Mouse (Mus musculus) liver (tissue): Measurements from ENCODE around the gene Vmn1r163.
"Not testable (repeated sequence)": the region's sequence is repeated elsewhere in the genome, so short reads cannot be mapped to it uniquely, and the experiment has no call there.

Experiments used
- DNase-seq: peaks from one replicate; pipeline ENCODE4 v3.0.0-alpha.2; 2020; ENCODE audit warnings: mixed read lengths

Vmn1r163 gene

DNA sequence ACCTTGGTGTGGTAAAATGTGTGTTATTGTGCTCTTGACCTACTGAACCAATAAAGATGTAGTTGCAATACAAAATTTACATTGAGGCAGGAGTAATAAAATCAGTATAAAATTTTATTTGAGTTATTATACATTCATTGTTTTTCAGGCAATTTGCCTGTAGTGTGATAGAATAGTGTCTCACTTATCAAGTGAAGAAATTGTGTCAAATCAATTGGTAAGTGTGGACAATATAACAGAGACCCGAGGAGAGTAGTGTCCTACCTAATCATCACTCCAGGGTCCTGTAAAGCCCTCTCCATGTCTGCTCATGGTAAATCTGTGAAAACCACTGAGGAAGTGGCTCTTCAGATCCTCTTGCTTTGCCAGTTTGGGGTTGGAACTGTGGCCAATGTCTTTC lies at the start of gene Vmn1r163:
Gene Vmn1r163, plus strand, starts transcription at position 301 of the 400 bp plus-strand sequence.
- DNase-seq, result not testable (repeated sequence)

DNA sequence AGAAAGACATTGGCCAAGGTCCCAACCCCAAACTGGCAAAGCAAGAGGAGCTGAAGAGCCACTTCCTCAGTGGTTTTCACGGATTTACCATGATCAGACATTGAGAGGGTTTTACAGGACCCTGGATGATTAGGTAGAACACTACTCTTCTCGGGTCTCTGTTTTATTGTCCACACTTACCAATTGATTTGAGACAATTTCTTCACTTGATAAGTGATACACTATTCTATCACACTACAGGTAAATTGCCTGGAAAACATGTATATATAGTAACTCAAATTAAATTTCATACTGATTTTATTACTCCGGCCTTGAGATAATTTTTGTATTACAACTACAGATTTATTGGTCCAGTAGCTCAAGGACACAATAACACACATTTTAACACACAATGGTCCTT lies 35.5 kb upstream of the Vmn1r163 start, which contains the start of gene Gm4216:
Gene Gm4216, minus strand, starts transcription at position 101 of the 400 bp plus-strand sequence.
- not testable (repeated sequence) for DNase-seq

DNA sequence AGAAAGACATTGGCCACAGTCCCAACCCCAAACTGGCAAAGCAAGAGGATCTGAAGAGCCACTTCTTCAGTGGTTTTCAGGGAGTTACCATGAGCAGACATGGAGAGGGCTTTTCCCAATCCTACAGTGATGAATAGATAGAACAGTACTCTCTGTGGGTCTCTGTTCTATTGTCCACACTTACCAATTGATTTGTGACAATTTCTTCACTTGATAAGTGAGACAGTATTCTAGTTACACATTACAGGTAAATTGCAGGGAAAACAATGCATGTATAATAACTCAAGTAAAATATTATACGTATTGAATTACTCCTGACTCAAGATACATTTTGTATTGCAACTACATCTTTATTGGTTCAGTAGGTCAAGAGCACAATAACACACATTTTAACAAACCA lies 12.0 kb downstream of the Vmn1r163 start, which contains the start of gene Gm8720:
Gene Gm8720, minus strand, starts transcription at position 101 of the 400 bp plus-strand sequence.
- not testable (repeated sequence) for DNase-seq
